Mouse (Mus musculus) testis, adult 2 months (tissue): ENCODE data around the gene Gm17545.

Experiments used
- CTCF ChIP-seq: fragments of 200-500 bp; IDR thresholded peaks from 2 replicates; pipeline ENCODE4 v1.5.1; 2012; ENCODE audit warnings: low read depth, mild to moderate bottlenecking, inconsistent platforms, low read length, moderate library complexity; ENCODE audit not compliant: control insufficient read depth, insufficient read depth, insufficient replicate concordance
- POLR2A ChIP-seq: fragments of 200-500 bp; IDR thresholded peaks from 2 replicates; pipeline ENCODE4 v1.6.1; 2012; ENCODE audit warnings: low read depth, mild to moderate bottlenecking, inconsistent platforms, low read length, moderate library complexity; ENCODE audit not compliant: control insufficient read depth

DNA sequence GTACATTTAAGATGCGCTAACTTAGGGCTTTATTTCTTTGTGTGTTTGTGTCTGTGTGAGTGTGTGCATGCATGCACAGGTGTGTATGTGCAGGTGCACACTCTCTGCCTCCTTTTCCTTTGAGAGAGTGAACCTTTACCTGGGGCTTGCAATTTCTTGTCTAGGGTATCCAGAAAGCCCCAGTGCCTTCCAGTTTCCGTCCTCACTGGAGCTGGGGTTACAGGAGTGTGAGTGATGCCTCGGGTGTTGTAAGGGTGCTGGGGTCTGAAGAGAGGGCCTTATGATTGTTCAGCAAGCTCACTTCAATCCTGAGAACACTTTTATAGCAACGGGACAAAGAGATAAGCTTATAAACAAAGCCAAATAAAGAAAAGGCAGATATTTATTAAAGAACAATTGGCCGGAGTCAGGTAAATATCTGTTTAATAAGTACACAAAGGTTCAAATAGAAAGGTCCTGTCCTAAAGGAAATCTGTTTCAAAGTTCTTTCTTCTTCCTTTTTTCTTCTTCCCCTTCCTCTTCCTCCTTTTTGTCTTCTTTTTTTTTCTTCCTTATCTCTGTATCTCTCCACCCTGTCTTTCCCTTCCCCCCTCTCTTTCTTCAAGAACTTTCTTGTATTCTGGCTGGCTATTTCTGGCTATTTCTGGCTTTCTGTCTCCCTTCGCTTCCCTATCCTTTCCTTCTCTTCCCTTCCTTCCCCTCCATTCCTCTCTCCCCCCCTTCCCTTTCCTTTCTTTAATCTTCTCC is 43.1 kb downstream of the Gm17545 start:
- TF ChIP-seq POLR2A (no peak), CTCF (no peak)
